Mouse (Mus musculus): Measurements from ENCODE around the gene Rasl10a.
A peak's percentile ranks its signal among the peaks of the same experiment; 100 is the strongest.
"Not testable (repeated sequence)": the region's sequence is repeated elsewhere in the genome, so short reads cannot be mapped to it uniquely, and the experiment has no call there.

Gene Rasl10a

GRCm38 (mm10) chr11:5068126-5068971 is 10.4 kb downstream of the Rasl10a start:
- no peak for ATAC-seq (ENCODE audit: insufficient number of reproducible peaks, low FRiP score, low TSS enrichment)

- ATAC-seq (ENCODE audit: insufficient number of reproducible peaks, low FRiP score, low TSS enrichment), result no peak
These were observed 17.0 kb downstream of the Rasl10a start for GRCm38 (mm10) chr11:5074882-5075281.

- no peak for ATAC-seq (ENCODE audit: insufficient number of reproducible peaks, low FRiP score, low TSS enrichment)
These were observed 17.8 kb downstream of the Rasl10a start for GRCm38 (mm10) chr11:5075760-5076159.

- ATAC-seq (ENCODE audit: insufficient number of reproducible peaks, low FRiP score, low TSS enrichment), result not testable (repeated sequence)
These were observed 18.9 kb downstream of the Rasl10a start for GRCm38 (mm10) chr11:5076843-5077242.

- no peak for ATAC-seq (ENCODE audit: insufficient number of reproducible peaks, low FRiP score, low TSS enrichment)
These were observed 31.2 kb downstream of the Rasl10a start for GRCm38 (mm10) chr11:5089147-5089546.

- ATAC-seq (ENCODE audit: insufficient number of reproducible peaks, low FRiP score, low TSS enrichment), result no peak
These were observed 33.8 kb downstream of the Rasl10a start for GRCm38 (mm10) chr11:5091706-5092105.

GRCm38 (mm10) chr11:5095877-5096276 is 37.9 kb downstream of the Rasl10a start:
- no peak for ATAC-seq (ENCODE audit: insufficient number of reproducible peaks, low FRiP score, low TSS enrichment)

- ATAC-seq (ENCODE audit: insufficient number of reproducible peaks, low FRiP score, low TSS enrichment), result no peak
These were observed 38.6 kb downstream of the Rasl10a start for GRCm38 (mm10) chr11:5096480-5097020.

- ATAC-seq (ENCODE audit: insufficient number of reproducible peaks, low FRiP score, low TSS enrichment), result peak; percentile 6; the same call in 1 of the 2 replicates
These were observed 40.3 kb downstream of the Rasl10a start for GRCm38 (mm10) chr11:5098035-5098735.

GRCm38 (mm10) chr11:5098736-5099542 is 41.0 kb downstream of the Rasl10a start, which contains the start of the genes Rhbdd3 and Ewsr1:
TSS of gene Rhbdd3 (plus strand) at chr11:5098926.
TSS of gene Ewsr1 (minus strand) at chr11:5099266.
- peak; percentile 82 for ATAC-seq (ENCODE audit: insufficient number of reproducible peaks, low FRiP score, low TSS enrichment)

- peak; percentile 21; the same call in 1 of the 2 replicates for ATAC-seq (ENCODE audit: insufficient number of reproducible peaks, low FRiP score, low TSS enrichment)
These were observed 41.8 kb downstream of the Rasl10a start for GRCm38 (mm10) chr11:5099576-5100183.

- no peak for ATAC-seq (ENCODE audit: insufficient number of reproducible peaks, low FRiP score, low TSS enrichment)
These were observed 42.4 kb downstream of the Rasl10a start for GRCm38 (mm10) chr11:5100283-5100682.

- ATAC-seq (ENCODE audit: insufficient number of reproducible peaks, low FRiP score, low TSS enrichment), result no peak
These were observed 42.9 kb downstream of the Rasl10a start for GRCm38 (mm10) chr11:5100801-5101200.

GRCm38 (mm10) chr11:5101641-5102040 is 43.7 kb downstream of the Rasl10a start:
- no peak for ATAC-seq (ENCODE audit: insufficient number of reproducible peaks, low FRiP score, low TSS enrichment)

- no peak for ATAC-seq (ENCODE audit: insufficient number of reproducible peaks, low FRiP score, low TSS enrichment)
These were observed 44.5 kb downstream of the Rasl10a start for GRCm38 (mm10) chr11:5102384-5102783.

GRCm38 (mm10) chr11:5103986-5104509 is 46.1 kb downstream of the Rasl10a start:
- ATAC-seq (ENCODE audit: insufficient number of reproducible peaks, low FRiP score, low TSS enrichment), result no peak

- ATAC-seq (ENCODE audit: insufficient number of reproducible peaks, low FRiP score, low TSS enrichment), result no peak
These were observed 51.5 kb downstream of the Rasl10a start for GRCm38 (mm10) chr11:5109441-5109840.

Data from cerebellum, adult (tissue).